Mouse (Mus musculus) heart, postnatal 0 days (tissue): ENCODE measurements around the gene Hoxa3. TPM values are rescaled to one million over a fixed set of nuclear protein-coding genes. Genes with fewer than 3 reads are reported as not detected.

Experiments used
- ATAC-seq: fragments of 200-750 bp; cut with Nextera tagmentation; 2 replicates; pipeline ENCODE4 v1.8.0; 2017; ENCODE audit warnings: low read depth, moderate number of reproducible peaks, moderate library complexity; ENCODE audit not compliant: insufficient read depth
- DNase-seq: peaks from one replicate; pipeline ENCODE4 v3.0.0-alpha.2; 2016; ENCODE audit warnings: low spot score
- H3K27ac ChIP-seq: fragments of 300-500 bp; sonication (generic); 2 replicates; pipeline ENCODE4 v1.5.1; 2014; ENCODE audit warnings: low read depth, mild to moderate bottlenecking
- H3K27me3 ChIP-seq: fragments of 300-500 bp; sonication (generic); 2 replicates; pipeline ENCODE4 v1.6.1; 2014; ENCODE audit warnings: low read length, mixed read lengths; ENCODE audit not compliant: control insufficient read depth, insufficient read depth
- H3K36me3 ChIP-seq: fragments of 300-500 bp; sonication (generic); replicated peaks from 2 replicates; pipeline ENCODE4 v1.6.1; 2014; ENCODE audit warnings: low read length, mixed read lengths; ENCODE audit not compliant: control insufficient read depth, insufficient read depth
- H3K4me1 ChIP-seq: fragments of 300-500 bp; sonication (generic); 2 replicates; pipeline ENCODE4 v1.6.1; 2014; ENCODE audit warnings: antibody characterized with exemption; ENCODE audit not compliant: control insufficient read depth, insufficient read depth
- H3K4me2 ChIP-seq: fragments of 300-500 bp; sonication (generic); 2 replicates; pipeline ENCODE4 v1.6.1; 2014; ENCODE audit warnings: low read depth, mild to moderate bottlenecking, low read length, moderate library complexity
- H3K4me3 ChIP-seq: fragments of 300-500 bp; sonication (generic); 2 replicates; pipeline ENCODE4 v1.5.1; 2014; ENCODE audit warnings: low read depth, low read length
- H3K9ac ChIP-seq: fragments of 300-500 bp; sonication (generic); replicated peaks from 2 replicates; pipeline ENCODE4 v1.6.1; 2014; ENCODE audit warnings: low read depth, low read length, mixed read lengths
- H3K9me3 ChIP-seq: fragments of 300-500 bp; sonication (generic); replicated peaks from 2 replicates; pipeline ENCODE4 v1.6.1; 2016; ENCODE audit warnings: low read length; ENCODE audit not compliant: control insufficient read depth
- CTCF ChIP-seq: IDR thresholded peaks from 2 replicates; pipeline ENCODE4 v1.5.1; 2016; ENCODE audit warnings: antibody characterized with exemption, control low read depth, low read depth
- EP300 ChIP-seq: IDR thresholded peaks from 2 replicates; pipeline ENCODE4 v1.6.1; 2016; ENCODE audit warnings: antibody characterized with exemption, low read depth
- WGBS: fragments of 180-500 bp; shearing (Covaris S2); extraction: QIAGEN DNeasy Blood & Tissue Kit; methylation state at CpG from one replicate; pipeline ENCODE4 v1.1.7; 2014; 5-methylcytosine and 5-hydroxymethylcytosine counted together
- polyA plus RNA-seq: library from polyadenylated mRNA; unstranded; fragments of >200 nt; fragmentation: Nextera tagmentation; extraction: Ambion mirVana; gene quantifications from 2 replicates; pipeline ENCODE4 v1.2.1, GENCODE M21; 2015
- total RNA-seq: library from RNA; depleted of rRNA; stranded (reverse); fragments of >200 nt; gene quantifications from 2 replicates; pipeline ENCODE4 v1.2.3, GENCODE M21; 2014; ENCODE audit warnings: low replicate concordance

The Hoxa3 gene
- total and polyA plus RNA-seq, 2 experiments from 2014 or later = 0.37 TPM; not detected in 1

DNA sequence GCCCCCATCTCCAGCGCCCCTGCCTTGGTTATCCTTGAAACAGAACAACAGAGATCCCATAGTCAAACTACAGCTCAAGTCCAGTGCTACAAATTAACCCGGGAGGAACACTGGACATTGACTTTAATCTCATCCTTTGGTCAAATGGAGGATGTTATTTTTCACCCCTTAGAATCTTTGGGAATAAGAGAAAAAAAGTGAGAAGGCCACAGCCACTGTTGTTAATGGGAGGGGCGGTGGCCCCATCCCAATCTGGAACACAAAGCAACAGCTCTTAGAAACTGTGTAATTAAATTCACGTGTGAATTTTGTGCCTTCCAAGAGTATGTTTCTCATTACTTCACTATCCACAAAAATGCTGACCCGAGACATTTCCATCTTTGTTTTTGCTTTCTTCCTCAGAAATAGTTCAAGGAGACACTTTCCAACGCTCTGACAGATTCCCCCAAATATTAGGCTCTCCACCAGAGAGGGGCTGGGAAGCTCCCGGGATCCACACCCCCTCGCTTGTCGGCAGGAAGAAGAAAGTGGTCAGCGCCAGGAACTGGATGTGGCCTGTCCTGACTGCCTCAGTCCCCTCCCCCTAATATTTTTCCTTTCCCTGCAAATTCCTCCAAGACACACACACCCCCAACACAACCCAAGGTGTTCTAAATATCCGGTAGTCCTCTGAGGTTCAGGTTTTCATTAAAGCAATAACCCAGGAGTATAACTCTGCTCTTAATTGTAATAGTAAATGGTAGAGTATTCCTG lies 14.5 kb upstream of the Hoxa3 start:
- Histone ChIP-seq H3K4me3 (no peak overlapping the region), H3K4me1 (no peaks in the 10 kb centered on the region), H3K9ac (no peak overlapping the region), H3K36me3 (no peaks in the 10 kb centered on the region), H3K9me3 (no peaks in the 10 kb centered on the region), H3K4me2 (no peak overlapping the region), H3K27ac (no peak overlapping the region), H3K27me3 (peaks cover 98% of the 10 kb centered on the region)
- WGBS = 9% methylated on average over 11 of the region's 11 CpGs
- no peak for DNase-seq
- TF ChIP-seq CTCF = no peak
- no peak for ATAC-seq

- 8% methylated on average over 26 of the region's 26 CpGs for WGBS
- Histone ChIP-seq H3K27ac (no peak overlapping the region), H3K4me3 (no peak overlapping the region), H3K4me2 (no peak overlapping the region), H3K4me1 (no peaks in the 10 kb centered on the region), H3K9ac (no peak overlapping the region), H3K9me3 (no peaks in the 10 kb centered on the region), H3K36me3 (no peaks in the 10 kb centered on the region), H3K27me3 (peaks cover 98% of the 10 kb centered on the region)
- DNase-seq = no peak
- TF ChIP-seq EP300 = no peak
- TF ChIP-seq CTCF = no peak
- ATAC-seq = no peak
Observed at GRCm38 (mm10) chr6:52226569-52227257, 13.6 kb upstream of the Hoxa3 start.

DNA sequence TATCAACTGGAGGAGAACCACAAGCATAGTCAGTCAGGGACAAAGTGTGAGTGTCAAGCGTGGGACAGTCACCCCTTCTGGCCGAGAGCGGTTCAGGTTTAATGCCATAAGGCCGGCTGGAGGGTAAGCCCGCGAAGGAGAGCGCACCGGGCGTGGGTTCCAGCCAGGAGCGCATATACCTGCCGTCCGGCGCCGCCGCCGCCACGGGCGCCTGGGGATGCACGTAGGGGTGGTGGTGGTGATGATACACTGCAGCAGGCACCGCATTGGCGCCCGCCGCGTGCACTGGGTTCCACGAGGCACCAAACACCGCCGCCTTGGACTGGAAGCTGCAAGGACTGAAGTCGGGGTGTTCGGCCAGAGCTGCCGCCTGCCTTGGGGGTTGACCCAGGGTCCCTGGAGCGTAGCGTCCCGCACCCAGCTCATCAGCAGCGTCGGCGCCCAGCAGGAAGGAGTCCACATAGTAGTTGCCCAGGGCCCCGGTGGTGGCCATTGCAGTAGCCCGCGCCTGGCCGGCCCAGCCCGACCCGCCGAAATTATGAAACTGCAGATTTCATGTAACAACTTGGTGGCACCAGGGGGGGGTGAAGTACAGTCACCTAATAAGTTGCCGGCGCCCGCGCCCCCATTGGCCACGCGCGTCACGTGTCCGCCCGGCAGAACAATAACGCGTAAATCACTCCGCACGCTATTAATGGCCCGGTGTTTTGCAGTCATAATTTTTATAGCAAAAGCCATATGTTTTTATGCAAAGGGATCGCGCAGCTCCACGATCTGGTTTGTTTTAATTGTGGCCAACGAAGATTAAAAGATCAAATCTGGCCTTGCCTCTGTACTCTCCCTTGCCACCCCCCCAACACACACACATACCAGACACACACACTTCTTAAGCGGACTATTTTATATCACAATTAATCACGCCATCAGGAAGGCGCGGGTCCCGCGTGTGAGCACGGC lies 12.8 kb upstream of the Hoxa3 start:
- H3K27ac ChIP-seq = no peak overlapping the region
- H3K4me3 ChIP-seq = peak overlapping the region; percentile 26; the same call in 1 of the 2 replicates
- no peaks in the 10 kb centered on the region for H3K36me3 ChIP-seq
- TF ChIP-seq EP300 = no peak
- TF ChIP-seq CTCF = no peak
- no peaks in the 10 kb centered on the region for H3K4me1 ChIP-seq
- no peak overlapping the region for H3K9ac ChIP-seq
- H3K9me3 ChIP-seq = no peaks in the 10 kb centered on the region
- DNase-seq (no peak), ATAC-seq (no peak; the same call in 1 of the 2 replicates)
- peak overlapping the region; percentile 2; the same call in 1 of the 2 replicates for H3K4me2 ChIP-seq
- 4% methylated on average over 69 of the region's 69 CpGs for WGBS
- H3K27me3 ChIP-seq = peaks cover 98% of the 10 kb centered on the region

GRCm38 (mm10) chr6:52224895-52225611 lies 11.9 kb upstream of the Hoxa3 start:
- ATAC-seq = no peak
- Histone ChIP-seq H3K36me3 (no peaks in the 10 kb centered on the region), H3K4me2 (0 out of 2 replicates have a peak overlapping the region, but pooled peaks have one; percentile 2)

More at GRCm38 (mm10) chr6:52224895-52225611, 11.9 kb upstream of the Hoxa3 start:
- WGBS = 3% methylated on average over 35 of the region's 36 CpGs
- Histone ChIP-seq H3K9me3 (no peaks in the 10 kb centered on the region), H3K9ac (no peak overlapping the region), H3K27me3 (peaks cover 98% of the 10 kb centered on the region), H3K27ac (no peak overlapping the region), H3K4me3 (peak overlapping the region; percentile 26; the same call in 1 of the 2 replicates), H3K4me1 (no peaks in the 10 kb centered on the region)
- no peak for DNase-seq
- no peak for TF ChIP-seq EP300
- no peak for TF ChIP-seq CTCF
